Mouse (Mus musculus): ENCODE data around the gene Galm. TPM values are rescaled to one million over a fixed set of nuclear protein-coding genes. Genes with fewer than 3 reads are reported as not detected.

The Galm gene
- polyA plus RNA-seq, 1 experiment from 2014 or later, result 7.1 TPM

DNA sequence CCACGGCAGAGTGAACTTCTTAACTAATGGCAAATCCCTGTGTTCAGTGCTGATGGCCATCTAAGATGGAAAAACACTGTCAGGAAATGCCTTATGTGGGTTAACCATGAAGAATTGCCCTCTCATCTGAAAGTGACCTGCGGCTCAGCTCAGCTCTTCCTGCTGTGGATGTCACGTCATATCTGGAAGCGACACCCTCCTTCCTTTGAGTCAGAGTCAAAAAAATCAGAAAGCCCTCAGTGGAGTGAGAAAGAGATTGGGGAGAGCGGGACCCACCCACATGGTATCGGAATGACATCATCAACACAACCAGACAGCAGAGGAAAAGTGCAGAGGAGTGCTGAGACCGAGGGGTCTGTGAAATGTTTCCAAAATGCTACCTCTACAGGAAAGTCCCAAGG, 40.6 kb downstream of the Galm start:
- H3K4me2 ChIP-seq, result no peak overlapping the region
- no peaks in the 10 kb centered on the region for H3K36me3 ChIP-seq (ENCODE audit: control insufficient read depth, insufficient read depth, low read length)
- H3K9ac ChIP-seq (ENCODE audit: low read length), result no peak overlapping the region
- ATAC-seq (ENCODE audit: low FRiP score) (0 out of 2 replicates have a peak, but pooled peaks have one; percentile 18), DNase-seq (ENCODE audit: low spot score, missing footprints) (no peak)
- peaks cover 12% of the 10 kb centered on the region for H3K4me1 ChIP-seq (ENCODE audit: control insufficient read depth, insufficient read depth, low read length)
- H3K27me3 ChIP-seq (ENCODE audit: control insufficient read depth, insufficient read depth, low read length), result no peaks in the 10 kb centered on the region
- 64% methylated on average over 7 of the region's 7 CpGs for WGBS
- H3K4me3 ChIP-seq (ENCODE audit: low read depth, low read length), result no peak overlapping the region
- no peak overlapping the region for H3K27ac ChIP-seq (ENCODE audit: low read depth, low read length)
- no peaks in the 10 kb centered on the region for H3K9me3 ChIP-seq (ENCODE audit: control insufficient read depth, low read length)

GRCm38 (mm10) chr17:80168425-80169182, 41.3 kb downstream of the Galm start:
- no peaks in the 10 kb centered on the region for H3K36me3 ChIP-seq (ENCODE audit: control insufficient read depth, insufficient read depth, low read length)
- 29% methylated on average over 16 of the region's 16 CpGs for WGBS
- no peak overlapping the region for H3K9ac ChIP-seq (ENCODE audit: low read length)
- no peaks in the 10 kb centered on the region for H3K27me3 ChIP-seq (ENCODE audit: control insufficient read depth, insufficient read depth, low read length)
- ATAC-seq (ENCODE audit: low FRiP score) (peak; percentile 65), DNase-seq (ENCODE audit: low spot score, missing footprints) (peak; percentile 92)
- no peak overlapping the region for H3K4me3 ChIP-seq (ENCODE audit: low read depth, low read length)
- H3K4me2 ChIP-seq, result peak overlapping the region; percentile 10; the same call in 1 of the 2 replicates
- H3K27ac ChIP-seq (ENCODE audit: low read depth, low read length), result no peak overlapping the region
- H3K9me3 ChIP-seq (ENCODE audit: control insufficient read depth, low read length), result no peaks in the 10 kb centered on the region
- peaks cover 12% of the 10 kb centered on the region for H3K4me1 ChIP-seq (ENCODE audit: control insufficient read depth, insufficient read depth, low read length)

DNA sequence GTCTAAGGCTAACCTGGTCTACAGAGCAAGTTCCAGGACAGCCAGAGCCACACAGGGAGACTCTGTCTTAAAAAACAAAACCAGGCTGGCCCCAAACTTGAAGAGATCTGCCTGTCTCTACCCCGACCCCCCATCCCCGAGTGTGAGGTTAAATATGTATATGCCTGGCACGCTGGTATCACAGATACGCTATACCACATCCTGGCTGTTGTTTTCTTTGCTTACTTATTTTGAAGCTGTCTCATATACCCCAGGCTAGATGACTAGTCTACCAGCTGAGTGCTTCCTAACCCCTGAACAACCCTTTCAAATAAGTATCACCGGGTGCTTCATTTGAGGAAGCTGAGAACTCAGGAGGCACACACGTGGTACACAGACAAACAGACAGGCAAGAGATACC, 42.5 kb downstream of the Galm start:
- WGBS, result 97% methylated on average over 6 of the region's 6 CpGs
- Histone ChIP-seq H3K4me1 (ENCODE audit: control insufficient read depth, insufficient read depth, low read length) (peaks cover 12% of the 10 kb centered on the region), H3K36me3 (ENCODE audit: control insufficient read depth, insufficient read depth, low read length) (no peaks in the 10 kb centered on the region), H3K4me2 (no peak overlapping the region), H3K4me3 (ENCODE audit: low read depth, low read length) (no peak overlapping the region), H3K9me3 (ENCODE audit: control insufficient read depth, low read length) (no peaks in the 10 kb centered on the region), H3K9ac (ENCODE audit: low read length) (no peak overlapping the region), H3K27ac (ENCODE audit: low read depth, low read length) (no peak overlapping the region), H3K27me3 (ENCODE audit: control insufficient read depth, insufficient read depth, low read length) (no peaks in the 10 kb centered on the region)
- no peak for ATAC-seq (ENCODE audit: low FRiP score)
- no peak for DNase-seq (ENCODE audit: low spot score, missing footprints)

- no peaks in the 10 kb centered on the region for H3K27me3 ChIP-seq (ENCODE audit: control insufficient read depth, insufficient read depth, low read length)
- H3K4me2 ChIP-seq, result no peak overlapping the region
- H3K4me3 ChIP-seq (ENCODE audit: low read depth, low read length), result no peak overlapping the region
- H3K9me3 ChIP-seq (ENCODE audit: control insufficient read depth, low read length), result no peaks in the 10 kb centered on the region
- H3K36me3 ChIP-seq (ENCODE audit: control insufficient read depth, insufficient read depth, low read length), result no peaks in the 10 kb centered on the region
- peaks cover 16% of the 10 kb centered on the region for H3K4me1 ChIP-seq (ENCODE audit: control insufficient read depth, insufficient read depth, low read length)
- peak; percentile 71 for DNase-seq (ENCODE audit: low spot score, missing footprints)
- 93% methylated on average over 7 of the region's 7 CpGs for WGBS
- no peak for ATAC-seq (ENCODE audit: low FRiP score)
- H3K9ac ChIP-seq (ENCODE audit: low read length), result no peak overlapping the region
- no peak overlapping the region for H3K27ac ChIP-seq (ENCODE audit: low read depth, low read length)
These were observed 43.7 kb downstream of the Galm start for GRCm38 (mm10) chr17:80170951-80171350.

- Histone ChIP-seq H3K9ac (ENCODE audit: low read length) (no peak overlapping the region), H3K27me3 (ENCODE audit: control insufficient read depth, insufficient read depth, low read length) (no peaks in the 10 kb centered on the region), H3K4me2 (no peak overlapping the region), H3K9me3 (ENCODE audit: control insufficient read depth, low read length) (no peaks in the 10 kb centered on the region), H3K4me3 (ENCODE audit: low read depth, low read length) (no peak overlapping the region), H3K4me1 (ENCODE audit: control insufficient read depth, insufficient read depth, low read length) (peaks cover 16% of the 10 kb centered on the region), H3K36me3 (ENCODE audit: control insufficient read depth, insufficient read depth, low read length) (no peaks in the 10 kb centered on the region), H3K27ac (ENCODE audit: low read depth, low read length) (no peak overlapping the region)
- ATAC-seq (ENCODE audit: low FRiP score), result no peak
- no peak for DNase-seq (ENCODE audit: low spot score, missing footprints)
- 87% methylated on average over 4 of the region's 4 CpGs for WGBS
These were observed 44.7 kb downstream of the Galm start for GRCm38 (mm10) chr17:80171948-80172347.

DNA sequence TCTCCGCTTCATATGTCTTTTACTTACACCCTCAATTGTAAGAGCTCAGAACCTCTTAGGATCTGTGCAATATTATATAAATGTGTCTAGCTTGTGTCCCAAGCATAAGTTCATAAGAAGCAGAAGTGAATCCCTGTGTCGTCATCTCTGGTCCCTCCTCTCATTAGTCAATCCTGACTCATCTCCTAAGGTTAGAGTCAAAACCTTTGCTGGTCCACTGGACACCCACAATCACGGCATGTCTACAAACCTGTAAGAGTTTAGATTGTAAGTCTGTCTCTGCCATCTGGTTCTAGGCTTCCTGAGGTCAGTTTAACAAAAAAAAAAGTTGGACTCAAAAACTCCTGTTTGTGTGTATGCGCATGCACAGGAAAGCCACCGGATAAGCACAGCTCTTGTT, 45.5 kb downstream of the Galm start:
- WGBS, result 94% methylated on average over 5 of the region's 5 CpGs
- Histone ChIP-seq H3K27ac (ENCODE audit: low read depth, low read length) (no peak overlapping the region), H3K36me3 (ENCODE audit: control insufficient read depth, insufficient read depth, low read length) (no peaks in the 10 kb centered on the region), H3K4me1 (ENCODE audit: control insufficient read depth, insufficient read depth, low read length) (peaks cover 16% of the 10 kb centered on the region), H3K27me3 (ENCODE audit: control insufficient read depth, insufficient read depth, low read length) (no peaks in the 10 kb centered on the region), H3K4me2 (no peak overlapping the region), H3K4me3 (ENCODE audit: low read depth, low read length) (no peak overlapping the region), H3K9me3 (ENCODE audit: control insufficient read depth, low read length) (no peaks in the 10 kb centered on the region), H3K9ac (ENCODE audit: low read length) (no peak overlapping the region)
- DNase-seq (ENCODE audit: low spot score, missing footprints), result no peak
- no peak for ATAC-seq (ENCODE audit: low FRiP score)

- Histone ChIP-seq H3K4me2 (no peak overlapping the region), H3K9ac (ENCODE audit: low read length) (no peak overlapping the region), H3K27ac (ENCODE audit: low read depth, low read length) (no peak overlapping the region), H3K9me3 (ENCODE audit: control insufficient read depth, low read length) (no peaks in the 10 kb centered on the region), H3K27me3 (ENCODE audit: control insufficient read depth, insufficient read depth, low read length) (no peaks in the 10 kb centered on the region), H3K4me1 (ENCODE audit: control insufficient read depth, insufficient read depth, low read length) (peaks cover 7% of the 10 kb centered on the region), H3K36me3 (ENCODE audit: control insufficient read depth, insufficient read depth, low read length) (no peaks in the 10 kb centered on the region), H3K4me3 (ENCODE audit: low read depth, low read length) (no peak overlapping the region)
- ATAC-seq (ENCODE audit: low FRiP score), result no peak
- peak; percentile 66 for DNase-seq (ENCODE audit: low spot score, missing footprints)
- WGBS, result 100% methylated on average over 2 of the region's 2 CpGs
These were observed 46.4 kb downstream of the Galm start for GRCm38 (mm10) chr17:80173708-80174107.

GRCm38 (mm10) chr17:80174146-80174545, 46.9 kb downstream of the Galm start:
- Histone ChIP-seq H3K4me1 (ENCODE audit: control insufficient read depth, insufficient read depth, low read length) (peaks cover 4% of the 10 kb centered on the region), H3K9me3 (ENCODE audit: control insufficient read depth, low read length) (no peaks in the 10 kb centered on the region), H3K27ac (ENCODE audit: low read depth, low read length) (no peak overlapping the region), H3K36me3 (ENCODE audit: control insufficient read depth, insufficient read depth, low read length) (no peaks in the 10 kb centered on the region), H3K9ac (ENCODE audit: low read length) (no peak overlapping the region), H3K27me3 (ENCODE audit: control insufficient read depth, insufficient read depth, low read length) (no peaks in the 10 kb centered on the region), H3K4me2 (no peak overlapping the region), H3K4me3 (ENCODE audit: low read depth, low read length) (no peak overlapping the region)
- no peak for DNase-seq (ENCODE audit: low spot score, missing footprints)
- 81% methylated on average over 3 of the region's 3 CpGs for WGBS
- no peak for ATAC-seq (ENCODE audit: low FRiP score)

DNA sequence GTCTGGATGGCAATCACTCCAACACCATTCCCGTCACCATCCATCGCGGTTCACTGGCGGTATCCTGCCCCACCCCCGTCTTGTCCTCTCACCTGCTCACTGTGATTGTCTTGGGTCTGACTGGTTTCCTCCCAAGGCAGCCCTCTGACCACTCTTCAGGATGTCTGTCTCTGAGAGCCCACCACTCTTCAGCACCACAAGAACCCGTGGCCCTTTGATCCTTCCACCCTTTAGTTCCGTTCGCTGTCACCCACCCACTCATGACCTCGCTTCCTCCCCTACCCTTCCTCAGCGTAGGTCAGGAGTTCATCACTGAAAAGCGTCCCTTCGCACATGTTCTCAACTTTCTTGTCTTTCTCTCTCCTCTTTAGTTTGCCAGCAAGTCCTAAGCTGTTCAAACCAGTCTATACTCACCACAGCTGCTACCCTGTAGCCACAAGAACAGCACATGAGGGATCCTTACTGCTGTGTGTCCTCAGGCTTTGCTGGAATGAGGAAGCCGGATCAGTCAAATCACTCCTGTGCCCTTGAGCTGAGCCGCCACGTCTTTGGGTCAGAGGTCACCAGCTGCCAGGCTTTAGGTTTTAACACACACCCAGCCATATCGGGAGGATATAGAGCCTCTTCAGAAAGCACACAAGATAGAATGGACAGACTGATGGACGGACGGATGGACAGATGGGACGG, 47.6 kb downstream of the Galm start:
- Histone ChIP-seq H3K27me3 (ENCODE audit: control insufficient read depth, insufficient read depth, low read length) (no peaks in the 10 kb centered on the region), H3K4me1 (ENCODE audit: control insufficient read depth, insufficient read depth, low read length) (peaks cover 4% of the 10 kb centered on the region), H3K9ac (ENCODE audit: low read length) (no peak overlapping the region), H3K4me2 (no peak overlapping the region), H3K9me3 (ENCODE audit: control insufficient read depth, low read length) (no peaks in the 10 kb centered on the region), H3K36me3 (ENCODE audit: control insufficient read depth, insufficient read depth, low read length) (no peaks in the 10 kb centered on the region), H3K4me3 (ENCODE audit: low read depth, low read length) (no peak overlapping the region), H3K27ac (ENCODE audit: low read depth, low read length) (no peak overlapping the region)
- DNase-seq (ENCODE audit: low spot score, missing footprints), result peak; percentile 81
- 78% methylated on average over 19 of the region's 19 CpGs for WGBS
- ATAC-seq (ENCODE audit: low FRiP score), result peak; percentile 59
